ENCODE assay signal across 26 mouse cellular contexts in genomic region chr1:95030579-95030978, GRCm38 (mm10).
"Had no signal": no experiment of that assay in that cellular context is flagged by ENCODE, and none has a peak within 500 bp of the region (broad histone marks: within the 10 kb centered on the region; RNA-seq: fewer than 3 reads in every experiment).

No protein-coding gene starts in this region.

- H3K9ac ChIP-seq: embryonic facial prominence, embryonic 12.5 days; embryonic facial prominence, embryonic 13.5 days; embryonic facial prominence, embryonic 15.5 days; forebrain, embryonic 12.5 days; forebrain, embryonic 13.5 days; forebrain, postnatal 0 days had no signal

- H3K9me3 ChIP-seq: embryonic facial prominence, embryonic 10.5 days; embryonic facial prominence, embryonic 12.5 days; embryonic facial prominence, embryonic 13.5 days; embryonic facial prominence, embryonic 15.5 days; forebrain, embryonic 10.5 days; forebrain, embryonic 12.5 days; forebrain, embryonic 13.5 days; heart, embryonic 10.5 days had no signal

- H3K4me2 ChIP-seq: embryonic facial prominence, embryonic 12.5 days; embryonic facial prominence, embryonic 13.5 days; embryonic facial prominence, embryonic 15.5 days; forebrain, embryonic 12.5 days; forebrain, embryonic 13.5 days had no signal

- H3K27me3 ChIP-seq: embryonic facial prominence, embryonic 12.5 days; embryonic facial prominence, embryonic 13.5 days; embryonic facial prominence, embryonic 15.5 days; forebrain, embryonic 12.5 days; forebrain, embryonic 13.5 days had no signal

- ATAC-seq: forebrain, embryonic 13.5 days; forebrain, embryonic 14.5 days; forebrain, embryonic 16.5 days; forebrain, postnatal 0 days had no signal

- H3K36me3 ChIP-seq: embryonic facial prominence, embryonic 10.5 days; embryonic facial prominence, embryonic 12.5 days; embryonic facial prominence, embryonic 13.5 days; embryonic facial prominence, embryonic 15.5 days; forebrain, embryonic 10.5 days; forebrain, embryonic 12.5 days; heart, embryonic 10.5 days had no signal

- DNase-seq: cerebellum, adult 9-11 months; cerebellum, postnatal 10 days; cerebellum, postnatal 14 days; cerebellum, postnatal 25 days; cerebellum, postnatal 36 days; embryo, embryonic 11 days; forebrain, postnatal 0 days; gastrocnemius, adult 2 months; gastrocnemius, postnatal 10 days; gastrocnemius, postnatal 14 days; gastrocnemius, postnatal 25 days; gastrocnemius, postnatal 36 days; heart, adult 11 months; heart, adult 18-20 months; heart, adult 2 months had no signal

- H3K27ac ChIP-seq: embryonic facial prominence, embryonic 10.5 days; embryonic facial prominence, embryonic 12.5 days; embryonic facial prominence, embryonic 13.5 days; embryonic facial prominence, embryonic 15.5 days; forebrain, embryonic 10.5 days; forebrain, embryonic 12.5 days; forebrain, embryonic 13.5 days; gastrocnemius, adult 2 months; heart, adult 2 months; heart, embryonic 10.5 days had no signal

- H3K4me3 ChIP-seq: embryonic facial prominence, embryonic 10.5 days; embryonic facial prominence, embryonic 12.5 days; embryonic facial prominence, embryonic 13.5 days; embryonic facial prominence, embryonic 15.5 days; erythroblast, embryonic 14.5 days; forebrain, embryonic 10.5 days; forebrain, embryonic 12.5 days; forebrain, embryonic 13.5 days; gastrocnemius, adult 2 months; heart, adult 2 months; heart, embryonic 10.5 days had no signal

- H3K4me1 ChIP-seq: embryonic facial prominence, embryonic 10.5 days; embryonic facial prominence, embryonic 12.5 days; embryonic facial prominence, embryonic 13.5 days; embryonic facial prominence, embryonic 15.5 days; forebrain, embryonic 10.5 days; forebrain, embryonic 12.5 days; forebrain, embryonic 13.5 days; heart, embryonic 10.5 days had no signal
